Mouse (Mus musculus) intestine, embryonic 14.5 days (tissue): ENCODE data around the gene Tasp1. TPM values are rescaled to one million over a fixed set of nuclear protein-coding genes. Genes with fewer than 3 reads are reported as not detected.
"Not testable (repeated sequence)": the region's sequence is repeated elsewhere in the genome, so short reads cannot be mapped to it uniquely, and the experiment has no call there.

ENCODE experiments used
- ATAC-seq: fragments of 200-750 bp; cut with Nextera tagmentation; replicated peaks from 2 replicates; pipeline ENCODE4 v1.8.0; 2017; ENCODE audit warnings: low read depth, moderate number of reproducible peaks, moderate TSS enrichment, moderate library complexity; ENCODE audit not compliant: low FRiP score, low TSS enrichment
- DNase-seq: peaks from one replicate; pipeline ENCODE4 v3.0.0-alpha.2; 2018; ENCODE audit warnings: low spot score
- H3K27ac ChIP-seq: fragments of 300-500 bp; sonication (generic); 2 replicates; pipeline ENCODE4 v1.5.1; 2014; ENCODE audit warnings: low read depth, mild to moderate bottlenecking, control low read depth
- H3K27me3 ChIP-seq: fragments of 300-500 bp; sonication (generic); replicated peaks from 2 replicates; pipeline ENCODE4 v1.6.1; 2014; ENCODE audit warnings: low read length, control low read depth; ENCODE audit not compliant: control insufficient read depth, insufficient read depth
- H3K36me3 ChIP-seq: fragments of 300-500 bp; sonication (generic); 2 replicates; pipeline ENCODE4 v1.6.1; 2014; ENCODE audit warnings: low read length, control low read depth; ENCODE audit not compliant: control insufficient read depth, insufficient read depth
- H3K4me1 ChIP-seq: fragments of 300-500 bp; sonication (generic); replicated peaks from 2 replicates; pipeline ENCODE4 v1.6.1; 2014; ENCODE audit warnings: low read length, control low read depth, mixed read lengths; ENCODE audit not compliant: control insufficient read depth, insufficient read depth
- H3K4me2 ChIP-seq: fragments of 300-500 bp; sonication (generic); 2 replicates; pipeline ENCODE4 v1.6.1; 2014; ENCODE audit warnings: low read length
- H3K4me3 ChIP-seq: fragments of 300-500 bp; sonication (generic); 2 replicates; pipeline ENCODE4 v1.5.1; 2014; ENCODE audit warnings: low read depth, low read length, control low read depth, mixed read lengths
- H3K9ac ChIP-seq: fragments of 300-500 bp; sonication (generic); 2 replicates; pipeline ENCODE4 v1.6.1; 2014; ENCODE audit warnings: mild to moderate bottlenecking, low read length
- H3K9me3 ChIP-seq: fragments of 300-500 bp; sonication (generic); 2 replicates; pipeline ENCODE4 v1.6.1; 2016; ENCODE audit warnings: low read length, control low read depth; ENCODE audit not compliant: control insufficient read depth
- WGBS: fragments of 180-500 bp; shearing (Covaris S2); extraction: QIAGEN DNeasy Blood & Tissue Kit; methylation state at CpG from one replicate; pipeline ENCODE4 v1.1.7; 2014; 5-methylcytosine and 5-hydroxymethylcytosine counted together
- polyA plus RNA-seq: library from polyadenylated mRNA; unstranded; fragments of >200 nt; fragmentation: Nextera tagmentation; extraction: Ambion mirVana; gene quantifications from 2 replicates; pipeline ENCODE4 v1.2.1, GENCODE M21; 2014

Gene Tasp1
- polyA plus RNA-seq, 1 experiment from 2014 or later = 19.5 TPM

GRCm38 (mm10) chr2:140037459-140037858 is 29.1 kb downstream of the Tasp1 start:
- Histone ChIP-seq H3K4me2 (no peak overlapping the region), H3K27me3 (no peaks in the 10 kb centered on the region), H3K27ac (no peak overlapping the region), H3K4me3 (no peak overlapping the region), H3K36me3 (0 out of 2 replicates have a peak, but pooled peaks cover 4% of the 10 kb centered on the region), H3K9me3 (no peaks in the 10 kb centered on the region), H3K9ac (no peak overlapping the region), H3K4me1 (no peaks in the 10 kb centered on the region)
- no peak for ATAC-seq
- WGBS = 91% methylated on average over 2 of the region's 2 CpGs
- DNase-seq = no peak

- Histone ChIP-seq H3K4me1 (no peaks in the 10 kb centered on the region), H3K36me3 (0 out of 2 replicates have a peak, but pooled peaks cover 4% of the 10 kb centered on the region)
- no peak for ATAC-seq
Observed at GRCm38 (mm10) chr2:140036854-140037253, 29.8 kb downstream of the Tasp1 start.

GRCm38 (mm10) chr2:140024937-140025336 is 41.7 kb downstream of the Tasp1 start:
- Histone ChIP-seq H3K27ac (no peak overlapping the region), H3K4me3 (no peak overlapping the region), H3K4me1 (no peaks in the 10 kb centered on the region), H3K9ac (no peak overlapping the region), H3K9me3 (no peaks in the 10 kb centered on the region), H3K27me3 (no peaks in the 10 kb centered on the region), H3K4me2 (no peak overlapping the region), H3K36me3 (peaks cover 14% of the 10 kb centered on the region; the same call in 1 of the 2 replicates)
- DNase-seq (no peak), ATAC-seq (no peak)
- WGBS = 59% methylated on average over 4 of the region's 4 CpGs

More at GRCm38 (mm10) chr2:140036854-140037253, 29.8 kb downstream of the Tasp1 start:
- Histone ChIP-seq H3K27me3 (no peaks in the 10 kb centered on the region), H3K4me3 (no peak overlapping the region), H3K4me2 (no peak overlapping the region), H3K9me3 (no peaks in the 10 kb centered on the region), H3K9ac (no peak overlapping the region), H3K27ac (no peak overlapping the region)
- no peak for DNase-seq

GRCm38 (mm10) chr2:140007406-140007805 is 59.2 kb downstream of the Tasp1 start:
- DNase-seq = no peak

GRCm38 (mm10) chr2:139998170-139998569 is 68.4 kb downstream of the Tasp1 start:
- peaks cover 3% of the 10 kb centered on the region; the same call in 1 of the 2 replicates for H3K36me3 ChIP-seq
- no peaks in the 10 kb centered on the region for H3K4me1 ChIP-seq
- no peaks in the 10 kb centered on the region for H3K27me3 ChIP-seq
- H3K27ac ChIP-seq = no peak overlapping the region
- no peak overlapping the region for H3K9ac ChIP-seq
- no peak overlapping the region for H3K4me3 ChIP-seq
- H3K9me3 ChIP-seq = no peaks in the 10 kb centered on the region
- no peak for ATAC-seq
- no peak for DNase-seq
- H3K4me2 ChIP-seq = no peak overlapping the region
- WGBS = 94% methylated on average over 2 of the region's 2 CpGs

More at GRCm38 (mm10) chr2:140007406-140007805, 59.2 kb downstream of the Tasp1 start:
- Histone ChIP-seq H3K4me3 (no peak overlapping the region), H3K9me3 (no peaks in the 10 kb centered on the region), H3K36me3 (no peaks in the 10 kb centered on the region), H3K4me1 (no peaks in the 10 kb centered on the region), H3K27ac (no peak overlapping the region), H3K4me2 (no peak overlapping the region), H3K9ac (no peak overlapping the region), H3K27me3 (no peaks in the 10 kb centered on the region)
- no peak for ATAC-seq
- WGBS = 81% methylated on average over 3 of the region's 3 CpGs

- H3K4me1 ChIP-seq, DNase-seq, H3K4me3 ChIP-seq, H3K9ac ChIP-seq, ATAC-seq, H3K9me3 ChIP-seq, H3K27ac ChIP-seq, H3K27me3 ChIP-seq, H3K36me3 ChIP-seq, H3K4me2 ChIP-seq: not testable (repeated sequence)
- WGBS = 88% methylated on average over 1 of the region's 1 CpGs
Observed at GRCm38 (mm10) chr2:139989907-139990306, 76.7 kb downstream of the Tasp1 start.

- H3K9ac ChIP-seq = no peak overlapping the region
- H3K36me3 ChIP-seq = no peaks in the 10 kb centered on the region
- H3K4me2 ChIP-seq = no peak overlapping the region
- ATAC-seq = no peak
- H3K4me3 ChIP-seq = no peak overlapping the region
- H3K9me3 ChIP-seq = no peaks in the 10 kb centered on the region
- WGBS = 59% methylated on average over 2 of the region's 2 CpGs
- no peaks in the 10 kb centered on the region for H3K4me1 ChIP-seq
- H3K27ac ChIP-seq = no peak overlapping the region
- H3K27me3 ChIP-seq = no peaks in the 10 kb centered on the region
- no peak for DNase-seq
Observed at GRCm38 (mm10) chr2:139967451-139967850, 99.2 kb downstream of the Tasp1 start.

- ATAC-seq (no peak), DNase-seq (peak; percentile 54)
- no peaks in the 10 kb centered on the region for H3K4me1 ChIP-seq
- H3K27ac ChIP-seq = no peak overlapping the region
- no peaks in the 10 kb centered on the region for H3K9me3 ChIP-seq
- no peaks in the 10 kb centered on the region for H3K36me3 ChIP-seq
- WGBS = 56% methylated on average over 3 of the region's 3 CpGs
- no peaks in the 10 kb centered on the region for H3K27me3 ChIP-seq
- H3K9ac ChIP-seq = no peak overlapping the region
- H3K4me2 ChIP-seq = no peak overlapping the region
- no peak overlapping the region for H3K4me3 ChIP-seq
Observed at GRCm38 (mm10) chr2:139966288-139966687, 100.3 kb downstream of the Tasp1 start.

- no peak overlapping the region for H3K27ac ChIP-seq
- no peaks in the 10 kb centered on the region for H3K9me3 ChIP-seq
- H3K4me1 ChIP-seq = no peaks in the 10 kb centered on the region
- no peak overlapping the region for H3K9ac ChIP-seq
- ATAC-seq = no peak
- no peak overlapping the region for H3K4me3 ChIP-seq
- no peak for DNase-seq
- no peaks in the 10 kb centered on the region for H3K36me3 ChIP-seq
- no peak overlapping the region for H3K4me2 ChIP-seq
- H3K27me3 ChIP-seq = no peaks in the 10 kb centered on the region
- 26% methylated on average over 1 of the region's 1 CpGs for WGBS
Observed at GRCm38 (mm10) chr2:139948843-139949242, 117.8 kb downstream of the Tasp1 start.
